Mouse (Mus musculus) heart, embryonic 16.5 days (tissue): Measurements from ENCODE around the gene Fam25c. TPM values are rescaled to one million over a fixed set of nuclear protein-coding genes. Genes with fewer than 3 reads are reported as not detected.
A peak's percentile ranks its signal among the peaks of the same experiment; 100 is the strongest.

Source experiments
- ATAC-seq: fragments of 200-750 bp; cut with Nextera tagmentation; replicated peaks from 2 replicates; pipeline ENCODE4 v1.8.0; 2017; ENCODE audit warnings: moderate number of reproducible peaks; ENCODE audit not compliant: insufficient read depth, low FRiP score; ENCODE audit errors: extremely low read depth
- H3K27ac ChIP-seq: fragments of 300-500 bp; sonication (generic); 2 replicates; pipeline ENCODE4 v1.5.1; 2014; ENCODE audit warnings: mild to moderate bottlenecking, low read length, control low read depth, moderate library complexity
- H3K27me3 ChIP-seq: fragments of 300-500 bp; sonication (generic); 2 replicates; pipeline ENCODE4 v1.6.1; 2014; ENCODE audit warnings: low read length, mixed read lengths; ENCODE audit not compliant: control insufficient read depth, insufficient read depth
- H3K36me3 ChIP-seq: fragments of 300-500 bp; sonication (generic); 2 replicates; pipeline ENCODE4 v1.6.1; 2014; ENCODE audit not compliant: control insufficient read depth, insufficient read depth
- H3K4me1 ChIP-seq: fragments of 300-500 bp; sonication (generic); 2 replicates; pipeline ENCODE4 v1.6.1; 2014; ENCODE audit warnings: low read length, mixed read lengths; ENCODE audit not compliant: control insufficient read depth, insufficient read depth
- H3K4me2 ChIP-seq: fragments of 300-500 bp; sonication (generic); 2 replicates; pipeline ENCODE4 v1.6.1; 2014; ENCODE audit warnings: low read depth, mild to moderate bottlenecking, control low read depth, low read length
- H3K4me3 ChIP-seq: fragments of 300-500 bp; sonication (generic); 2 replicates; pipeline ENCODE4 v1.5.1; 2014; ENCODE audit warnings: mild to moderate bottlenecking, control low read depth, low read length
- H3K9ac ChIP-seq: fragments of 300-500 bp; sonication (generic); 2 replicates; pipeline ENCODE4 v1.6.1; 2014; ENCODE audit warnings: low read length, control low read depth
- H3K9me3 ChIP-seq: fragments of 300-500 bp; sonication (generic); replicated peaks from 2 replicates; pipeline ENCODE4 v1.6.1; 2016; ENCODE audit warnings: low read length; ENCODE audit not compliant: control insufficient read depth
- WGBS: fragments of 180-500 bp; shearing (Covaris S2); extraction: QIAGEN DNeasy Blood & Tissue Kit; methylation state at CpG from one replicate; pipeline ENCODE4 v1.1.7; 2014; 5-methylcytosine and 5-hydroxymethylcytosine counted together
- polyA plus RNA-seq: library from polyadenylated mRNA; unstranded; fragments of >200 nt; fragmentation: Nextera tagmentation; extraction: Ambion mirVana; gene quantifications from 2 replicates; pipeline ENCODE4 v1.2.1, GENCODE M21; 2015

Gene Fam25c
- polyA plus RNA-seq, 1 experiment from 2014 or later = not detected

GRCm38 (mm10) chr14:34382921-34383704 is 27.9 kb upstream of the Fam25c start:
- no peak overlapping the region for H3K4me2 ChIP-seq
- peaks cover 4% of the 10 kb centered on the region for H3K9me3 ChIP-seq
- peaks cover 9% of the 10 kb centered on the region for H3K4me1 ChIP-seq
- no peak overlapping the region for H3K9ac ChIP-seq
- H3K36me3 ChIP-seq = no peaks in the 10 kb centered on the region
- no peaks in the 10 kb centered on the region for H3K27me3 ChIP-seq
- no peak for ATAC-seq
- H3K4me3 ChIP-seq = no peak overlapping the region
- 81% methylated on average over 7 of the region's 9 CpGs for WGBS
- H3K27ac ChIP-seq = no peak overlapping the region

GRCm38 (mm10) chr14:34378560-34379331 is 23.5 kb upstream of the Fam25c start:
- peak overlapping the region; percentile 19 for H3K4me3 ChIP-seq
- H3K4me2 ChIP-seq = peak overlapping the region; percentile 43
- peak; percentile 57 for ATAC-seq
- H3K9ac ChIP-seq = peak overlapping the region; percentile 9; the same call in 1 of the 2 replicates
- H3K4me1 ChIP-seq = peaks cover 11% of the 10 kb centered on the region
- 27% methylated on average over 11 of the region's 11 CpGs for WGBS
- H3K36me3 ChIP-seq = no peaks in the 10 kb centered on the region
- H3K27me3 ChIP-seq = no peaks in the 10 kb centered on the region
- peaks cover 4% of the 10 kb centered on the region for H3K9me3 ChIP-seq
- H3K27ac ChIP-seq = peak overlapping the region; percentile 73

GRCm38 (mm10) chr14:34377121-34377520 is 21.9 kb upstream of the Fam25c start:
- Histone ChIP-seq H3K27ac (peak overlapping the region; percentile 10), H3K9me3 (no peaks in the 10 kb centered on the region), H3K4me2 (peak overlapping the region; percentile 43), H3K27me3 (no peaks in the 10 kb centered on the region), H3K36me3 (no peaks in the 10 kb centered on the region), H3K9ac (no peak overlapping the region), H3K4me3 (peak overlapping the region; percentile 46), H3K4me1 (peaks cover 11% of the 10 kb centered on the region)
- 74% methylated on average over 4 of the region's 4 CpGs for WGBS
- ATAC-seq = no peak

GRCm38 (mm10) chr14:34375941-34376340 is 20.7 kb upstream of the Fam25c start:
- no peaks in the 10 kb centered on the region for H3K27me3 ChIP-seq
- peak overlapping the region; percentile 44; the same call in 1 of the 2 replicates for H3K9ac ChIP-seq
- peak overlapping the region; percentile 43 for H3K27ac ChIP-seq
- WGBS = 73% methylated on average over 5 of the region's 5 CpGs
- H3K4me1 ChIP-seq = peaks cover 11% of the 10 kb centered on the region
- no peaks in the 10 kb centered on the region for H3K9me3 ChIP-seq
- H3K4me2 ChIP-seq = peak overlapping the region; percentile 43
- ATAC-seq = no peak
- H3K36me3 ChIP-seq = no peaks in the 10 kb centered on the region
- H3K4me3 ChIP-seq = peak overlapping the region; percentile 46

- no peaks in the 10 kb centered on the region for H3K36me3 ChIP-seq
- H3K27ac ChIP-seq = peak within 1 kb of the TSS; percentile 43
- ATAC-seq = no peak
- H3K4me2 ChIP-seq = peak within 1 kb of the TSS; percentile 43
- H3K9me3 ChIP-seq = no peaks in the 10 kb centered on the region
- peak within 1 kb of the TSS; percentile 44; the same call in 1 of the 2 replicates for H3K9ac ChIP-seq
- WGBS = 66% methylated on average over 13 of the region's 13 CpGs
- peak within 1 kb of the TSS; percentile 46 for H3K4me3 ChIP-seq
- peaks cover 11% of the 10 kb centered on the region for H3K4me1 ChIP-seq
- H3K27me3 ChIP-seq = no peaks in the 10 kb centered on the region
Measured at GRCm38 (mm10) chr14:34375415-34375904, 20.2 kb upstream of the Fam25c start, which contains the start of gene Mmrn2. TSS of gene Mmrn2 (plus strand) at chr14:34375465.

GRCm38 (mm10) chr14:34374577-34374976 is 19.3 kb upstream of the Fam25c start, which contains the start of gene Sncg:
TSS of gene Sncg (minus strand) at chr14:34374789.
- Histone ChIP-seq H3K36me3 (no peaks in the 10 kb centered on the region), H3K9ac (peak within 1 kb of the TSS; percentile 39; the same call in 1 of the 2 replicates), H3K4me1 (peaks cover 11% of the 10 kb centered on the region), H3K4me3 (peak within 1 kb of the TSS; percentile 46), H3K9me3 (no peaks in the 10 kb centered on the region), H3K27ac (peak within 1 kb of the TSS; percentile 43), H3K4me2 (peak within 1 kb of the TSS; percentile 43), H3K27me3 (no peaks in the 10 kb centered on the region)
- no peak for ATAC-seq
- 33% methylated on average over 10 of the region's 10 CpGs for WGBS

GRCm38 (mm10) chr14:34373581-34373980 is 18.3 kb upstream of the Fam25c start:
- Histone ChIP-seq H3K4me2 (no peak overlapping the region), H3K4me1 (peaks cover 5% of the 10 kb centered on the region), H3K4me3 (no peak overlapping the region), H3K9me3 (no peaks in the 10 kb centered on the region), H3K36me3 (no peaks in the 10 kb centered on the region), H3K9ac (no peak overlapping the region), H3K27me3 (no peaks in the 10 kb centered on the region), H3K27ac (no peak overlapping the region)
- 76% methylated on average over 6 of the region's 6 CpGs for WGBS
- ATAC-seq = no peak

- Histone ChIP-seq H3K4me1 (peaks cover 3% of the 10 kb centered on the region), H3K4me3 (no peak overlapping the region), H3K27ac (no peak overlapping the region), H3K27me3 (no peaks in the 10 kb centered on the region), H3K36me3 (no peaks in the 10 kb centered on the region), H3K9ac (no peak overlapping the region), H3K4me2 (no peak overlapping the region), H3K9me3 (no peaks in the 10 kb centered on the region)
- no peak for ATAC-seq
- WGBS = 79% methylated on average over 6 of the region's 6 CpGs
Measured at GRCm38 (mm10) chr14:34372646-34373045, 17.4 kb upstream of the Fam25c start.
